Mouse (Mus musculus) c-Kit-positive CD71-positive TER-119-positive erythroid progenitor cells, embryonic 14.5 days (primary cell): ENCODE data around the gene Mau2.
A peak's percentile ranks its signal among the peaks of the same experiment; 100 is the strongest.
"Not testable (repeated sequence)": the region's sequence is repeated elsewhere in the genome, so short reads cannot be mapped to it uniquely, and the experiment has no call there.

Experiments
- DNase-seq: peaks from one replicate; pipeline ENCODE4 v3.0.0-alpha.2; 2013; ENCODE audit warnings: low spot score

Gene Mau2

DNA sequence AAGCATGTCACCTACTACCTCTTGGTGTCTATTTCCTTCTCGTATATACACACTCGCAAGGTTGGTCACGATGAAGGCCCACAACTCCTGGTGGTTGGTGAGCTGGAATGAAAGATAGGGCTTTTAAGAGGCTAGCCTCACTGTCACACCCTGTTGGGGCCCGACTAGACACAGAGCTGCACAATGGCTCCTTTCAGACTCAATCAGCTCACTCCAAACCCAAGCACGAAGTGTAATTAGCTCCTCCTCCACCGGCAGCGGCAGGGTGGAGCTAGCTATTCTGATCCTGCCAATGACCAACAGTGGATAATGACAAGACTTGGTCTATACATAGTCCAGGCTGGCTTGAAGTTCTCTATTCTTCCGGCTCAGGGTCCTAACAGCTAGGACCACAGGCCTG, 18.9 kb downstream of the Mau2 start:
- DNase-seq = no peak

DNA sequence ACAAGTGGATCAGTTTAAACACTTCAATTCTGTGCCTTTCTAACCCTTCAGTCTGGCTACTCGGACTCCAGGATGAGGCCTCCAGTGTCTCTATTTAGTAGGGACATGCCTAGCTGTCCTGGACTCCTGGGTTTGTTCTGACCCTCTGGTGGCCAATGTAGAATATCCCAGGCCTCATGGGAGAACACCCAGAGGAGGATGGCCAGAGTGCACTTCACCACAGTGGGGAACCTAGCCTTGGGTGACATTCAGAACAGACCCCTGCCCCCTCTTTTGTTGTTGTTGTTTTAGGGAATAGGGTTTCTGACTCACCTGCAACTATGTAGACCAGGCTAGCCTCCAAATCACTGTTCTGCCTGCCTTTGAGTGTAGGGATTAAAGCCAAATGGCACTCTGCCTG, 27.5 kb downstream of the Mau2 start:
- no peak for DNase-seq

DNA sequence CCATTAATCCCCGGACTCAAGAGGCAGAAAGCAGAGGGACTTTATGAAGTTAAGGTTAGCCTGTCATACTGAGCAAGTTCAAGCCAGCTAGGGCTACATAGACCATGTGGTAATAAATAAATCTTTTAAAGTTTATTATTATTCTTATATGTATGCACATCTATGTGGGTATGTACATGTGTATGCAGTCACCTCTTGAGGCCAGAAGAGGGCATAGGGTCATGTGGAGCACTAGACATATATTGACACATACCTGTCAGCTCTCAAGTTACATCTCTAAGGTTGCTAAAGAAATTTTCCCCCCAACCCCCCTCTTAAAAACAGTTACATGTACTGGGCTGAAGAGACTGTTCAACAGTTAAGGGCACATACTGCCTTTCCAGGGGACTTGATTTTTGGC, 29.8 kb downstream of the Mau2 start:
- DNase-seq = no peak

DNA sequence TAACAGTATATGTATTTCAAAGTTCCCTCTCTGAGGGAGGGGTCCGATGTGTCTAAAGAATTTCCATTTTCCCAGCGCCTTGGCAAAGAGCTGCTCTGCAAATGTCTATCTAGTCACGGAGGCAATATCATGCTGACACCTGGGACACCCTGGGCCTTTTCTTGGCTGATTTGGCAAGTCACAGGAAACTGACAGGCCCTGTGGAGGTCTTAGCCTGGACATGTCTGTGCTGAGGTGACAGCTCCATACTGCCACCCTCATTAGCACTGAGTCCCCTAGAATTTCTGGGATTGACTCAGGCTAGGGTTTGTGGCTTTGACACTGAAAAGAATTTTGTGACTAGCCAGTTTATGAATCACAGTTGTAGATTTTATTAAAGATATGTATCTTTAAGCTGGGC, 30.2 kb downstream of the Mau2 start:
- DNase-seq = no peak

DNA sequence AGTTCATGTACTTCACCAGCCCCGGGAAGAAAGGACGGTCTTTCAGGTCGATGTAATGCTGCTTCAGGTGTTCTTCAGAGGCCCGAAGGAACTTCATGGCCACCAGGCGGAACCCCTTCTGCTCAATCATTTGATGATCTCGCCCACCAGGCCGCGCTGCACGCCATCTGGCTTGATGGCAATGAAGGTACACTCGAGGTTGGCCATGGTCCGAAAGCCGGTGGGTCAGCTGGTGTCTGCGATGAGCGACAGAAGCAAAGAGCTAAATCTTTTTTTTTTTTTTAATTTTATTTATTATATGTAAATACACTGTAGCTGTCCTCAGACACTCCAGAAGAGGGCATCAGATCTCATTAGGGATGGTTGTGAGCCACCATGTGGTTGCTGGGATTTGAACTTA, 31.7 kb downstream of the Mau2 start:
- not testable (repeated sequence) for DNase-seq

DNA sequence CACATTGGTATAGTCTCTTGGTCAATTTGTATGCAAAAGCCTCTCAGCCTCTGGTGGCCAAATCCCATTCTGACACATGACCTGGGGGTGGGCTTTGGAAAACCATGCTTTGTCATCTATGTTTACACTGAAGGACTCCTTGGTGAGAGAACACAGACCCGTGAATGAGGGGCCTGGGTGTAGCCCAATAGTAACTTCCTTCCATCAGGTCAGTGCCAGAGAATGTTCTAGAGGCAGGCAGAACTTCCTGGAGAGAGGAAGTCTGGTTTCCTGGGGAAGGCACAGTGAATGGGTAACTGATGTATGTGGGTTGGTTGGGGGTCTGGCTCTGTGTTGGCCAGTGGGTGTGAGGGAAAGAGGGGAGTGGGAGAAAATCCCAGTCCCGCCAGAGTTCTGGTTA, 37.4 kb downstream of the Mau2 start:
- DNase-seq = no peak

DNA sequence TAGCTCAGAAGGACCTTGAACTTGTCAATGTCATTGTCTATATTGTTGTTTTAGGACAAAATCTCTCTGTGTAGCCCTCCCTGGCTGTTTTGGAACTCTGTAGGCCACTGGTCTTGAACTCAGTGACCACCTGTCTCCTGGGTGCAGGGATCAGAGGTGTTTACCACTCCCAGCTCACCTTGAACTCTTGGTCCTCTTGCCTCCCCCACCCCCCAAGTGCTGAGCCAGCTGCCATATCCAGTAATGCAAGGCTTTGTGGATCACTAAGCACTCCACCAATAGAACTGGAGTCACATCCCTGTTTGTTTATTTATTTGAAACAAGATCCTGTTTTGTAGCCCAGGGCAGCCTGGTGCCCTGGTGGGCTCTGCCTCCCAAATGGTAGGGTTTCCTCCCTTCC, 38.2 kb downstream of the Mau2 start:
- no peak for DNase-seq

DNA sequence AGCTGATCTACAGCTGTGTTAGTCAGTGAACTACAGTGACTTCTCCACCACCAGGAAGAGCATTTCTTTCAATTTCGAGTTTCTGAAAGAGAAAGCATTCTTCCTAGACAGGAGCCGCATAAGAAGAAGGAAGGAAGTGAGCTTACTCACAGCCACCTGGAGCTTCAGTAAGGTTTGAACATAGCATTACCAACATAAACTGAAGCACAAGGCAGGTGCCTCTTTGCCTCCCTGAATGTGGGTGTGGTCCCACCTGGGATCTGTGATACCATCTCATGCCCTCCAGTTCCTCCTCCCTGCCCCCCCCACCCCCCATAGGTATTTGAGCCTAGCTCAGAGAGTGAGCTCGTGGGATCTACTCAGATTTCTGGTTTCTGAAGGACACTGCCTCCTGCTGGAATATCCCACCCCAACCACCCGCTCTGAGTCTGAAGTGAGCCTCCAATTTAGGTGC, 39.3 kb downstream of the Mau2 start:
- DNase-seq = no peak

DNA sequence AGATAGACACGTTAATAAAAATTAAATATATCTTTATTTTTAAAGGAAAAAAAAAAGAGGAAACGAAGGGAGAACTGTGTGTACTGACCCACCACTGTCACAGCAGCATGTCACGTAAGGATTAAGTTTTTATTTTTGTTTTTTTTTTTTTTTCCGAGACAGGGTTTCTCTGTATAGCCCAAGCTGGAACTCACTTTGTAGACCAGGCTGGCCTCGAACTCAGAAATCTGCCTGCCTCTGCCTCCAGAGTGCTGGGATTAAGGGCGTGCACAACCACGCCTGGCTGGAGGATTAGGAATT, 40.7 kb downstream of the Mau2 start:
- DNase-seq = not testable (repeated sequence)

DNA sequence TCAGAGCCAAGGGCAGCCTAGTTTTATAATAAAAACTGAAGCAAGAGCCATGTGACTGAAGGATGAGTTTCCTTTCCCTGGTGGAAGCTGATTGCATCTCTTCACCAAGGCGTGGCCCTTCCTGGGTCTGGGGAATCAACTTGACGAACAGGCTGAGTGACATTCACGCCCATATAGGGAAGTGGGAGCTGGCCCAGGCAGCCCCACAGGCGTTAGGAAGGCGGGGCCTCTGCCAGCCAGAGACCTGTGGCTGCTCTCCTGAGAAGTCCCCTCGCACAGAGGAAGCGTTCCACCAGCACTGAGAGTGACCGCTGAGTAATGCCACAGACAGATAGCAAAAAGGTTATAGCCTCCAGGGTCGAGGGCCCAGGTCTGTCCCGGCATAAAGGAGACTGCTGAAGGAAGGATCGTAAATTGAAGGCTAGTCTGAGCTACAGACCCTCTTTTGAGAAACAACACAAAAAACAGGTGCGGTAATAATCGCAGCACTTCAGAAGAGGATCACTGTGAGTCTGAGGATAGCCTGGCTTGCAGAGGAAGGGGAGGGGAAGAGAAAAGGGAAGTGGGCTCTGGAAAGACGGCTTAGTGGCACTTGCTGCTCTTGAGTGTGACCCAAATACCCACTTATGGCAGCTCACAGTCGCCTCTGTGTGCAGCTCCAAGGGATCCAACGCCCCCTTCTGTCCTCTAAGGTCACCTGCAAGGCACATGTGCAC, 41.2 kb downstream of the Mau2 start:
- peak; percentile 76 for DNase-seq

DNA sequence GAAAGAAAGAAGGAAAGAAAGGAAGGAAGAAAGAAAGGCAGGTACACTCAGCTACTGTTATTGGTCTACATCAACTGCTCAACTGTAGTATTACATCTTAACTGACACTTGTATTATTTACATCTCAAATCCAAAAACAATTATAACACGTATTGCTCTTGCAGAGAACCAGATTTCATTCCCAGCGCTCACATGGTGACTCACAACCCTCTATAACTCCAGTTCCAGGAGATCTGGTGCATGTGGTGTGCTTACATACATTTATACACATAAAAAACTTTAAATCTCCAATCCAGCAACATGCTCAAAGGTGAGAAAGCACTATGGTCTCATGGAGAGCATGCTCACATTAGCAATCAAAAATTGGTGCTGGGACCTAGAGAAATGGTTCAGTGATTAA, 42.3 kb downstream of the Mau2 start:
- DNase-seq = no peak

DNA sequence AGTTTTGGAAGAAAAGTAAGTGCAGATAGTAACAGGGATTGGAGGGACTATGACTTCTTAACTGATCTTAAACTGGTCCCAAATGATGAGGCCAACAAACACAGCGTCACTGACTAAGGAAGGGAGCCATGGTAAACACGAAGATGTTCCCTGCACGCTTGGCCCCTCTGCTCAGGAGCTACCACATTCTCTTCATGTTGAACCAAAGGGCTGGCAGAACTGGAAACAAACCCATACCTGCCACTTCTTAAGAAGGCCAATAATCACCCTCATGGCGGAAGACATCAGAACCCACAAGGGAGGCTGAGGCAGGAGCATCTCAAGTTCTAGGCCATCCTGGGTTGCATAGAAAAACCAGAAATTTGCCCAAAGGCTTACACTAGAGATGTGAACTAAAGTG, 43.3 kb downstream of the Mau2 start:
- DNase-seq = no peak

DNA sequence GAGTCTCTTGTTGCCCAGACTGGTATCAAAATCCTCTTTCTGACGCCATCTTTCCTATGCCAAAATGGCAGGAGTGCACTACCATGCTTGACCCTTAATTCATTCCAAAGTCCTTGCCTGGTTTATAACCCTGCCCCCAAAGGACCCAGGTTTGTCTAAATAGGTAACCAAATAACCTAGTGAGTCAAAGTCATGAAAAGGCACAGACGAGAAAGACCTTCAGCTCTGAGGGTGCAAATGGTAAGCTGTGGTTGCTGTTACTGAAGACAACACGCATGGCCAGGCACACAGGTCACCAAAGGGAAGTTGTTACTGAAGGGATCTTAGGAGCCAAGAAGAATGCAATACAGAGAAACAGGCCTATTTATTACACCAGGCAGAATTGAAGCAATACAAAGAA, 43.8 kb downstream of the Mau2 start:
- DNase-seq = no peak

DNA sequence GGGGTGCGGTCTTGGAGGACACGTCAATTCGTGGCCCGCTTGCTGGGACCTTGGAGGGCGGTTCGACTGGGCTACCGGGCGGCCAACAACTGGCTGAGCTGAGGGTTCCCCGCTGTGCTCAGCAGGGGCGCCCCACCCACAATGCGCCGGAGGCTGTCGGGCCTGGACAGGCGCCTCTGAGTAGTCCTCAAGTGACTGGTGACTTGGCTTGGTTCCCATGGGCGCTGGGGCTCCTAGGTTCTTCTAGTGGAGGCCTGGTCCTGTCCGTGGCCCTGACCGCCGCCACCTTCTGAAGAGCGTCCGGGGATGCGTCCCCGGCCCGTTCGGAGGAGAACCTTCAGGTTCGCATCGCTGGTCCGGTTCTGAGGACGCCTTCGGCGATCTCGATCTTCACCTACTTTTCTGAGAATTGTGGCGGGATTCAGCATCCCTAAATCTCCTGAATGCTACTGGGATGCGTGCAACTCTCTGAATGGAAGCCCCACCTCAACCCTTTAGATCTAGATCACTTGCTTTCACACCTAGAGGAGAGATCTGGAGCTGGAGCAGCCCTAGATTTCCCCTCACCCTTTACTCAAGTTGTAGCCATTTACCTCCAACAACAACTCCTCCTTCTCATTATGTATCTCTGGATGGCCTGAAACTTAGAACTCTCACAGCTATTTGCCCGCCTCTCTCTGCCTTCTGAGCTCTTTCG, 45.8 kb downstream of the Mau2 start:
- no peak for DNase-seq

DNA sequence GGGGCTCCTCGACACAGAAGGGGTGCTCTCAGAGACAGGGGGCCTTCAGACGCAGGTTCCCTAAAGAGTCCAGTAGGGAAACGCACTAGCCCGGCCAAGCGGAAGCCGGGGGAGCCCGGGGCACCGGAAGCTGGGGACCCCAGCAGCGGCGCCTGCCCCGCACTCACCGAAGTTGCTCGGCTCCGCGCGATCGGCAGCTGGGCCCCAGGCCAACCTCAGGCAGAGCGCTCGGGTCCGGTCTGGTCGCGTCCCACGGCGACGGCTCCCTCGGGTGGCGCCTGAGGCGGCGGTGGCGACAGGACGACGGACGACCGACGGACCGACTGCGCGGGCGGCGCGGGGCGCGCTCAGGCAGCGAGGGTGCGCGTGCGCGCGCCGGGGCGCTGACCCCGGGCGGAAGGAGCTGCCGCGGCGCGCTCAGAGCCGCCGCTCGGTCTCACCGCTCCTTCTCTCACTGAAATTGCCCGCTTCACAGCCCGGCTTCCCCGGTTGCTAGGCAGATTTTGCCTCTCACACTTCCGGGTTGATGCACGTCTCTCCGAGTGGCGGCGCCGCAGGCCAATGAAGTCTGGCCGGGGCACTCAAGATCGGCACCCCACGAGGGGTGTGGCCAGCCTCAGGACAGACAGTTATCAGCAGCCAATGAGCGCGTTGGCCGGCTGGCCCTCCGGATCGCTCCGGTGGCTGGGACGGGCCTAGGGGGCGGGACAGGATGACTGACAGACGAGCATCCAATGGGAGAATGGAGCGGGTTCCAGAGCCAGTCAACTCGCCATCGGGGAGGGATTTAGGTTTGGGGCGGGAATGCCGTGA, 46.6 kb downstream of the Mau2 start, which contains the start of gene Gatad2a:
Gatad2a (minus strand) TSS at position 609 of the 813 bp plus-strand sequence.
- DNase-seq = peak; percentile 100

DNA sequence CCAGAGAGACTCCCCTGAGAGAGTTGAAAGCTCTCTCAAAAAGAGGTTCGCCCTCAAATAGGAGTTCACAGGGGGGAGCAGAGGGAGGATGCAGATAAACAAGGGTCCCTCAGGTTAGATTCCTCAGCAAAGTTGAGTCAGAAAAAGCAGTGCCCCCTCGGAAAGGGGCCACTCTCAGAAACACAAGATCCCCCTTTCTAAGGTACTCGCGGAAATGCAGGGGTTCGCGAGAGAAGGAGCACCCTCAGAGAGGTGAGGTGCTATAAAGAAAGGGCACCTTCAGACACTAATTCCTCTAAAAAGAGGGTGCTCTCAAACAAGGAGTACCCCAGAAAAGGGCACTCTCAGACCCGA, 47.1 kb downstream of the Mau2 start:
- DNase-seq = no peak

DNA sequence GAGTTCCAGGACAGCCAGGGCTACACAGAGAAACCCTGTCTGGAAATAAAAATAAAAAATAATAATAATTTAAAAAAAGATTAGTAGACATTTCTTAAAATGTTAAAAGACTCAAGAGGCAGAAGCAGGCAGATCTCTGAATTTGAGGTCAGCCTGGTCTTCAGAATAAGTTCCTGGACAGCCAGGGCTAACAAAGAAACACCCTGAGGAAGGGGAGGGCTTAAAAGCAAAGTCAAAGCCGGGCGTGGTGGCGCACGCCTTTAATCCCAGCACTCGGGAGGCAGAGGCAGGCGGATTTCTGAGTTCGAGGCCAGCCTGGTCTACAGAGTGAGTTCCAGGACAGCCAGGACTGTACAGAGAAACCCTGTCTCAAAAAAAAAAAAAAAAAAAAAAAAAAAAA, 53.6 kb downstream of the Mau2 start:
- not testable (repeated sequence) for DNase-seq

DNA sequence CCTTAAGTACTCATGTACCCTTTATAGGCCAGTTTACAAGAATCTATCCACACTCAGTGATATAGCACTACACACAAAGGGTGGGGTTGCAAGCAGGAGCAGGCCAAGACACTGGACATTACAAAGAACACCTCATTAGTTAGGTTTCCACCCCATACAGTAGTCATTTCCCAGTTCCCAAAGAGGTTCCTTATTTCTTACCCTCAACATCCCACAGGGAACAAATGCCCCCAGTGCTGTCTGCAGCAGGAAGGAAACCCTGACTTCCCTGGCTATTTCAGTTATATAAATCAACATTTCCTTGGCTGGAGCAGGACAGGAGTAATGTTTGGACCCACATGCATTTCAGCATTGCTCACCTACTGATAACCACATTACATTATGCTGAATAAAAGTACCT, 54.8 kb downstream of the Mau2 start:
- DNase-seq = no peak

DNA sequence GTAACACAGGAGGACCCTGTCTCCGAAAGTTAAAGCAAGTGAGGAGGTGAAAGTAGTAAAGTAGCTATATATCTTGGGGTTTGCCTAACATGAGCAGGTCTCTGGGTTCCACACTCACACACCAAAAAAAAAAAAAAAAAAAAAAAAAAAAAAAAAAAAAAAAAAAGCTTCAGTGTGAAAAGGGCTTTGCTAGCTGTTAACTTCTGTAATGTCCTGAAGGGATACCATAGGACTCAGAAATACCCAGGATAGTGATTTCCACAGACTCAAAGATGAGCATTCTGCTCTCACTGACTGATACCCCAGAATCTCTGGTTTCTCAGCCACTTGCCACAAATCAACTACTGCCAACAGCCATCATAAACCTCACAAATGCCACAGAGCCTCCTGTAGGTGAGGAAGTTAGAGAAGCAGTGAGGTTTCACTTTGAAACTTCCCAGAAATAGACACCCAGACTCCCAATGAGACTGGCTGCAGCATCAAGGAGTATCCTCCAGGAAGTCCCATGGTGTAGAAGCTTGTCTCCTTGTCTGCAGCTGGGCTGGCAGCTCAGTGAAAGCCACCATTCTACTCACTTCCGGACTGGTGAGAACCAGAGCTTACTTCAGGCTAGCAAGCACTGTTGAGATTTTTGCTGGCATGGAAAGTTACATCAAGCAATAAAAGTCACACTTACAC, 57.5 kb downstream of the Mau2 start:
- no peak for DNase-seq

DNA sequence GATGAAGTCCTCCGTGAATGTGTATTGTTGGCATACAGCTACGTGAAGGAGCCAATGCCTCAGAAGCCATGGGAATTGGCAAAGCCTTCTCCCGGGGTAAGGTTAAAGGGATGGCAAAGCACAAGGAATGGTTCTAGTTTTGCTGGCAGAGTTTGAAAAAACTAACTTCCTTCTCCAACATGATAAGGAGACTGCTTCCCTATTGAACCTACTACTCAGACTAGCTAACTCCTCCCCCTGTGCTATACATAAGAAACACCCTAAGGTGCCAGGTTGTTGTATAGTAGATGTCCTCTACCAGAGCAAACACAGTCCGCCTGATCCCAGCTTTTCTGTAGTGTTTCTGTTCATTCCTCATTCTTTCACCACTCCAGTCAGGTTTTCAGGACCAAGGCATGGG, 64.1 kb downstream of the Mau2 start:
- DNase-seq = no peak

DNA sequence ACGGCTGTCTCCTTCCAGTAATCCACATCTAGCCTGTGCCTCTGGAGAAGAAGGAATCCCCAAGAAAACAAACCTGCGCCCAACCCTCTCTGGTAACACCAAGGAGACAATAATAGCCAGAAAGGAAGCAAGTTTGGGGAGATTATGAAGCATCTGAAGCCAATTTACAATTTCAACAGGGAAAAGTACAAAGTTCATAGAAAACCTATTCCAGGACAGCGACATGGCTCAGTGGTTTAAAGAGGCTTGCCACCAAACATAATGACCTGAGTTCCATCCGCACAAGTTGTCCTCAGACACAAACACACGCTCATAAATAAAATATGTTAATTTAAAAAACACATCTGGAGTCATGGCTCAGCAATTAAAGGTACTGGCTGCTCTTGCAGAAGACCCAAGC, 67.7 kb downstream of the Mau2 start:
- no peak for DNase-seq

DNA sequence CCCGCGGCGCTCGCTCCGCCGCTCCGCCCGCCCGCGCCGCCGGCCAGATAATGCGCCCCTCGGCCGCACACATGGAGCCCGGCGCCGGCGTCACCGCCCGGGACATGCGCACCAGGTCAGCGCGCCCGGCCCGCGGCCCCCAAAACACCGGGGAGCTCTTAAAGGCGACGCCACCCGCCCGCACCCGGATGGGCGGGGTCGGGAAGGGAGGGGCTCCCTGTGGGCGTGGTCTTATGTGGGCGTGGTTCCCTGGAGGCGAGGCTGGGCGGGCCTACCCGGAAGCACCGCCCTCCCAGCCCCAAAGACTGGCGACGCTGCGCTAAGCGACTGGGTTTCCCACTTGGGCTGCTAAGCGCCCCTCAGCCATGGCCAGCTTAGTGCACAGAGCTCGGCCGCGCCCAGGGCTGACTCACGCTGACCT, 68.3 kb downstream of the Mau2 start:
- peak; percentile 95 for DNase-seq
